ENCODE assay signal across 13 mouse cellular contexts in the genomic region with DNA sequence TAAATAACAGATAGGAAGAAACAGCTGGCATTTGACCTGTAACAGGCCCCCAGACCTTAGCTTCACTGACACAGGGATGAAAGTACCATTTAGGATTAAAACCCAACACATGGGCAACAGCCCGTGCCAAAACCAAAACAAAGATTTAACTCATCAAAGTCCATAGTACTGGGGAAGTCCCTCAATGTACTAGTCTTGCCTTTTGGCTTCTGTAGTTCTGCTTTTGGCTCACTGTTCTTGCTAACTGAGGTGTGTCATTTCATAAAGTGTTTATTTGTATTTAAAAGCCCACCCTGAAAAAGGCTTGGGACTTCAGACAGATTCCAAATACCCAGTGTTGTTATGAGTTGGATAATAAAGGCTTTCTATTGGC.
DNase-seq lines count a peak whose midpoint lies in the region; ATAC-seq and TF ChIP-seq lines count a peak whose summit lies in the region.
"Had no signal": no experiment of that assay in that cellular context is flagged by ENCODE, and none has a peak within 500 bp of the region (broad histone marks: within the 10 kb centered on the region; RNA-seq: fewer than 3 reads in every experiment).

No protein-coding gene starts in this region.

- DNase-seq in kidney, postnatal 0 days (ENCODE audit: low spot score), result peak; percentile 12
- no peak for DNase-seq in kidney, postnatal 14 days
- DNase-seq in B cell, adult 2 months, result peak; percentile 52 to 58
- DNase-seq in left cerebral cortex, postnatal 25 days (ENCODE audit: low spot score in 2 of 2), result no peak
- no peak for DNase-seq in heart, adult 9 months (ENCODE audit: low spot score in 2 of 2)
- DNase-seq: cerebellum, postnatal 36 days; kidney, adult 9 months; right cerebral cortex, postnatal 4 days had no signal

- ATAC-seq in kidney, postnatal 0 days (replicated peaks; ENCODE audit: low FRiP score, low read depth), result no peak
- no peak for ATAC-seq in embryonic facial prominence, embryonic 13.5 days (ENCODE audit: insufficient number of reproducible peaks, insufficient read depth, low FRiP score, low TSS enrichment, low read depth)
- ATAC-seq in limb, embryonic 12.5 days (ENCODE audit: insufficient number of reproducible peaks, insufficient read depth, low FRiP score, low TSS enrichment, low read depth), result no peak
- ATAC-seq in granulocyte monocyte progenitor cell, adult 5-6 weeks (replicated peaks; ENCODE audit: poor library complexity, severe bottlenecking), result no peak

- WGBS in kidney, postnatal 0 days, result 7% methylated on average over 1 of the region's 1 CpGs
- WGBS in embryonic facial prominence, embryonic 13.5 days, result 3% methylated on average over 1 of the region's 1 CpGs
- 9% methylated on average over 1 of the region's 1 CpGs for WGBS in limb, embryonic 12.5 days

- peak overlapping the region; percentile 43; the same call in 1 of the 2 replicates for H3K4me2 ChIP-seq in kidney, postnatal 0 days (ENCODE audit: low read length)
- H3K4me2 ChIP-seq in embryonic facial prominence, embryonic 13.5 days, result peak overlapping the region; percentile 48
- H3K4me2 ChIP-seq in limb, embryonic 12.5 days, result peak overlapping the region; percentile 17; the same call in 1 of the 2 replicates
- H3K4me2 ChIP-seq: heart, embryonic 11.5 days had no signal

- no peak for TF ChIP-seq CTCF in kidney, postnatal 0 days (IDR thresholded peaks at IDR 0.05; ENCODE audit: low read depth)

- intact Hi-C loops in left cerebral cortex, postnatal 25 days (cut with DNase I), result no loop called here

- no peaks in the 10 kb centered on the region for H3K27me3 ChIP-seq in kidney, postnatal 0 days (ENCODE audit: insufficient read depth, low read length)
- no peaks in the 10 kb centered on the region for H3K27me3 ChIP-seq in embryonic facial prominence, embryonic 13.5 days
- no peaks in the 10 kb centered on the region for H3K27me3 ChIP-seq in limb, embryonic 12.5 days

- no peak overlapping the region for H3K27ac ChIP-seq in kidney, postnatal 0 days
- H3K27ac ChIP-seq in embryonic facial prominence, embryonic 13.5 days, result no peak overlapping the region
- no peak overlapping the region for H3K27ac ChIP-seq in limb, embryonic 12.5 days

- H3K4me3 ChIP-seq in kidney, postnatal 0 days (replicated peaks; ENCODE audit: low read depth, low read length), result no peak overlapping the region
- no peak overlapping the region for H3K4me3 ChIP-seq in embryonic facial prominence, embryonic 13.5 days
- no peak overlapping the region for H3K4me3 ChIP-seq in limb, embryonic 12.5 days (replicated peaks)
- H3K4me3 ChIP-seq: myocyte had no signal

- no peaks in the 10 kb centered on the region for H3K4me1 ChIP-seq in kidney, postnatal 0 days (replicated peaks; ENCODE audit: insufficient read depth, low read length)
- H3K4me1 ChIP-seq in embryonic facial prominence, embryonic 13.5 days, result peaks cover 8% of the 10 kb centered on the region
- peaks cover 24% of the 10 kb centered on the region for H3K4me1 ChIP-seq in limb, embryonic 12.5 days (replicated peaks)

- no peak overlapping the region for H3K9ac ChIP-seq in kidney, postnatal 0 days (ENCODE audit: low read depth, low read length)
- no peak overlapping the region for H3K9ac ChIP-seq in embryonic facial prominence, embryonic 13.5 days
- H3K9ac ChIP-seq in limb, embryonic 12.5 days (replicated peaks), result no peak overlapping the region

- no peaks in the 10 kb centered on the region for H3K36me3 ChIP-seq in kidney, postnatal 0 days (ENCODE audit: insufficient read depth, low read length)
- H3K36me3 ChIP-seq in embryonic facial prominence, embryonic 13.5 days, result no peaks in the 10 kb centered on the region
- H3K36me3 ChIP-seq in limb, embryonic 12.5 days, result no peaks in the 10 kb centered on the region

- H3K9me3 ChIP-seq in kidney, postnatal 0 days (replicated peaks; ENCODE audit: low read length), result no peaks in the 10 kb centered on the region
- no peaks in the 10 kb centered on the region for H3K9me3 ChIP-seq in embryonic facial prominence, embryonic 13.5 days
- no peaks in the 10 kb centered on the region for H3K9me3 ChIP-seq in limb, embryonic 12.5 days

Comparison
In these comparisons a context has a peak if more than half of its experiments do, and no peak if none do; other contexts are left out.
1. DNase-seq: peak in kidney, postnatal 0 days (single experiment) and B cell, adult 2 months (2 of 2); none in kidney, postnatal 14 days (single experiment), left cerebral cortex, postnatal 25 days (0 of 2) and heart, adult 9 months (0 of 2).
2. Peak in every context shown above with its lines, with median percentiles within 50 percentile points of each other: H3K4me2 ChIP-seq.